Mouse (Mus musculus): Measurements from ENCODE around the gene Kbtbd2. TPM values are rescaled to one million over a fixed set of nuclear protein-coding genes. Genes with fewer than 3 reads are reported as not detected.
A peak's percentile ranks its signal among the peaks of the same experiment; 100 is the strongest.

Gene Kbtbd2
- polyA plus RNA-seq, 1 experiment from 2014 or later, result 21.0 TPM

DNA sequence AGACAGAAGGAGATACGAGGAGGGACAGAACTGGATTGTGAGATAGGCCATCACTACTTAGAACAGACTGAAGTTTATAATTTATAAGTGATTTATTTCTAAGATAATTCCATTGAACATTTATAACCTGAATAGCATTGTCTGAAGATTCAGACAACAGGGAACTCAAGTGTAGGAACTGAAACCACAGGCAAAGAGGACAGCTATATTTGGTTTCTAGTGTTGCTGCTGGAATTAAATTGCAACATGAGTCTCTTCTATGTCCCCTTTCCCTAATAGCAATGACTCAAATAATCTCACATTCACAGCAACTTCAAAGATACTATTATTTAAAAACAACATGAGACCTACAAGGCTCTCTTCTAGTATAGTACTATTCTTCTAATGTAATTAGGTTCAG lies 41.5 kb downstream of the Kbtbd2 start:
- H3K79me2 ChIP-seq (ENCODE audit: inconsistent target), result no peaks in the 10 kb centered on the region
- H3K36me3 ChIP-seq (ENCODE audit: inconsistent target), result peaks cover 44% of the 10 kb centered on the region; the same call in 1 of the 2 replicates
- WGBS (ENCODE audit: missing documents), result 86% methylated on average over 1 of the region's 1 CpGs
- H3K27ac ChIP-seq, result peak overlapping the region; percentile 55
- H3K4me3 ChIP-seq (ENCODE audit: inconsistent target), result no peak overlapping the region

DNA sequence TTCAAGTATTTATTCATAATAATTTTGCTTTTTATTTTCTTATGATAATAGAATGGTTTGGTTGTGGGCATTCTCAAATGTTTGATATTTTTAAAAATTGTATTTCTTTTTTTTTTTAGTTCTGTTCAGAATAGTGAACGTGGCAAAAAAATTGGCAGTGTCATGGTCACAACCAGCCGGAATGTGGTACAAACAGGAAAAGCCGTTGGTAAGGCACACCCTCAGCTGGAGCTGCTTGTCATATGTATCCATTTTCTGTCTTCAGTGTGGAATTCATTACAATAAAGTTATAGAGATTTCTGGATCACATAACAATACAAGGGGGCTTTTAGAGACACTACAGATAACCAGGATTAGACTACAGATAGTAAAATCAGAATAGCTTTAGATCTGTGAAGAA lies 43.9 kb downstream of the Kbtbd2 start:
- H3K36me3 ChIP-seq (ENCODE audit: inconsistent target), result peaks cover 44% of the 10 kb centered on the region; the same call in 1 of the 2 replicates
- no peak overlapping the region for H3K27ac ChIP-seq
- 53% methylated on average over 3 of the region's 3 CpGs for WGBS (ENCODE audit: missing documents)
- H3K4me3 ChIP-seq (ENCODE audit: inconsistent target), result no peak overlapping the region
- no peaks in the 10 kb centered on the region for H3K79me2 ChIP-seq (ENCODE audit: inconsistent target)

DNA sequence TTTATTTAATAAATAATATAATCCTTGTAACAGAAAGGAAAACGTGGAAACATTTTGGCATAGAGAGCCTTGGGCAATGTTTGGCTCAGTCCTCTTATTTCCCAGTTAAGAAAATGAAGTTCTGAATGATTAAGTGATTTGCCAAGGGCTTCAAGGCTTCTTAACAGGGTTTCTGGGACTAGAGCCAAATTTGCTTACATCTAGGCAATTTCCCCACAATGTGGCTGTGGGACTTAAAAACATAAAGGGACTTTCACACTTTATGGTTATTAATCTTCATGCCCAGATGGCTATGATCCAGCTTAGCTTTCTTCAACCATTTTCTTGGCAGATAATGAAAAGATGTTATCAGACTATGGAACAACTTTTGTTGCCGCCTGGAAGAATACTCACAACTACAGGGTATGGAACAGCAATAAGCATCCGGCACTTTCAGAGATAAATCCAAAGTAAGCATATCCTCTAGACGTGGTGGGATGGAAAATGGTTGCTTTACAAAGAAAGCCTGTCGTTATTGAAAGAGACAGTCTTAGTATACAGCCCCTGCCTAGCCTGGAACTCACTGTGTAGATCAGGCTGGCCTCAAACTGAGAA lies 51.6 kb downstream of the Kbtbd2 start:
- 83% methylated on average over 5 of the region's 5 CpGs for WGBS (ENCODE audit: missing documents)
- Histone ChIP-seq H3K36me3 (ENCODE audit: inconsistent target) (peaks cover 31% of the 10 kb centered on the region), H3K27ac (no peak overlapping the region), H3K79me2 (ENCODE audit: inconsistent target) (no peaks in the 10 kb centered on the region), H3K4me3 (ENCODE audit: inconsistent target) (no peak overlapping the region)

DNA sequence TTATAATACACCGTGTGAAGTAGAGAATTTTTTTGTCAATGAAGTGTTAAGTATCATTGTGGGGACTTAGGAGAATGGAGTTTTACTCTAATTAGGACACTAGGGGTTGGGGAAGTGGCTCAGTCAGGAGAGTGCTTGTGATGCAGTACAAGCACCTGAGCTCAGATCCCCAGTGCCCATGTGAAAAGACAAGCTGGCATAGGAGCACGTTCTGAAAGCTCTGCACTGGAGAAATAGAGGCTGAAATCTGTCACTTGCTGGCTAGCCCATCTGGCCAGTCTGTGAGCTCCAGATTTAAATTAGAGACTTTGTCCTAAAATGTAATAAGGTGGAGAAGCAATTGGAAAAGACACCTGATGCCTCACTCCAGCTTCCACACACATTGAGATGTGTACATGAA lies 65.1 kb downstream of the Kbtbd2 start:
- Histone ChIP-seq H3K79me2 (ENCODE audit: inconsistent target) (no peaks in the 10 kb centered on the region), H3K36me3 (ENCODE audit: inconsistent target) (peaks cover 88% of the 10 kb centered on the region)
- 85% methylated on average over 2 of the region's 2 CpGs for WGBS (ENCODE audit: missing documents)

More for the DNA sequence above, 65.1 kb downstream of the Kbtbd2 start:
- Histone ChIP-seq H3K4me3 (ENCODE audit: inconsistent target) (no peak overlapping the region), H3K27ac (no peak overlapping the region)

Other genes with a start within 250 kb of the Kbtbd2 start
- 0.31 to 1.6 TPM (median 0.64 TPM) in 3 replicates for gene Pde1c, start 228.7 kb downstream of the Kbtbd2 start, polyA plus RNA-seq (2018)
- 28.8 to 54.4 TPM (median 39.2 TPM) in 3 replicates for gene Lsm5, start 93.1 kb downstream of the Kbtbd2 start, polyA plus RNA-seq (2018)
- 11.5 to 18.4 TPM (median 12.3 TPM) in 3 replicates for gene Avl9, start 82.9 kb downstream of the Kbtbd2 start, polyA plus RNA-seq (2018)
- gene Fkbp9, start 34.2 kb upstream of the Kbtbd2 start, polyA plus RNA-seq (2018), result 8.7 to 10.5 TPM (median 9.6 TPM) in 3 replicates
- 31.1 to 84.1 TPM (median 31.6 TPM) in 3 replicates for gene Nt5c3, start 126.1 kb upstream of the Kbtbd2 start, polyA plus RNA-seq (2018)
- 0.09 to 0.11 TPM in 2 of 3 replicates, not detected in the other for gene Vmn1r4, start 126.2 kb upstream of the Kbtbd2 start, polyA plus RNA-seq (2018)
- not detected in 3 replicates for gene Vmn1r5, start 172.5 kb upstream of the Kbtbd2 start, polyA plus RNA-seq (2018)
- gene Vmn1r6, start 199.4 kb upstream of the Kbtbd2 start, polyA plus RNA-seq (2018), result not detected in 3 replicates
- not detected in 3 replicates for gene Vmn1r7, start 227.5 kb upstream of the Kbtbd2 start, polyA plus RNA-seq (2018)
- not detected in 3 replicates for gene Vmn1r8, start 234.5 kb upstream of the Kbtbd2 start, polyA plus RNA-seq (2018)